Mouse (Mus musculus): ENCODE data around the gene Ube2j1.

DNA sequence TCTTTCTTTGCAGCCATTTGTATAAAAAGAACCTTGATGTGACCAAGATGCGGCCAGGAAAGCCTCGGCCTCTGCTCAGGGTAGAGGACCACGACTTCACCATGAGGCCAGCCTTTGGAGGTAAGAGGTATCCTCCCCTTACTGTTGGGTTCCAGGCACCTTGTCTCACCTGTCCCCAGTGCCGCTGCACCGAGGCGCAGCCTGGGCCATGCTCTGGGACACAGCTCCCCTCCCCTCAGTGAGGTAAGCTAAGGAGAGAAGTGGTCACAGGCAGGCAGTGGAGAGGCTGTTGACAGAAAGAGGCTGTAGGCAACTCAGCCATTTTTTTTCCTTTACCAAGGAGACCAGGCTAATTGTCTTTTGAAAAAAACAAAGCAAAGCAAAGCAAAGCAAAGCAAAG, 40.1 kb downstream of the Ube2j1 start:
- TF ChIP-seq CTCF (IDR thresholded peaks at IDR 0.05; ENCODE audit: low read depth, low read length) (no peak), POLR2A (IDR thresholded peaks at IDR 0.05; ENCODE audit: extremely low read depth, insufficient read depth, low read length) (no peak)
